Mouse (Mus musculus): ENCODE data around the gene Ppie.

GRCm38 (mm10) chr4:123162305-123162917 lies 22.7 kb upstream of the Ppie start:
- TF ChIP-seq GATA1 (IDR thresholded peaks at IDR 0.05; ENCODE audit: low read depth, low read length) (peak; percentile 60), SMC3 (IDR thresholded peaks at IDR 0.05; ENCODE audit: low read depth, low read length) (no peak), ZMIZ1 (IDR thresholded peaks at IDR 0.05; ENCODE audit: low read depth, low read length) (no peak), CTCF (IDR thresholded peaks at IDR 0.05 in 2 of 3, conservative IDR thresholded peaks at IDR 0.05 in 1 of 3; ENCODE audit: control insufficient read depth in 1 of 3, insufficient read depth in 1 of 3, low read depth in 2 of 3, low read length in 3 of 3, poor library complexity in 1 of 3, severe bottlenecking in 1 of 3) (no peak), E2F4 (IDR thresholded peaks at IDR 0.05; ENCODE audit: borderline replicate concordance, low read depth, low read length) (no peak), MAX (IDR thresholded peaks at IDR 0.05; ENCODE audit: low read length) (no peak)
